ENCODE assay signal across 11 mouse cellular contexts in the genomic region with DNA sequence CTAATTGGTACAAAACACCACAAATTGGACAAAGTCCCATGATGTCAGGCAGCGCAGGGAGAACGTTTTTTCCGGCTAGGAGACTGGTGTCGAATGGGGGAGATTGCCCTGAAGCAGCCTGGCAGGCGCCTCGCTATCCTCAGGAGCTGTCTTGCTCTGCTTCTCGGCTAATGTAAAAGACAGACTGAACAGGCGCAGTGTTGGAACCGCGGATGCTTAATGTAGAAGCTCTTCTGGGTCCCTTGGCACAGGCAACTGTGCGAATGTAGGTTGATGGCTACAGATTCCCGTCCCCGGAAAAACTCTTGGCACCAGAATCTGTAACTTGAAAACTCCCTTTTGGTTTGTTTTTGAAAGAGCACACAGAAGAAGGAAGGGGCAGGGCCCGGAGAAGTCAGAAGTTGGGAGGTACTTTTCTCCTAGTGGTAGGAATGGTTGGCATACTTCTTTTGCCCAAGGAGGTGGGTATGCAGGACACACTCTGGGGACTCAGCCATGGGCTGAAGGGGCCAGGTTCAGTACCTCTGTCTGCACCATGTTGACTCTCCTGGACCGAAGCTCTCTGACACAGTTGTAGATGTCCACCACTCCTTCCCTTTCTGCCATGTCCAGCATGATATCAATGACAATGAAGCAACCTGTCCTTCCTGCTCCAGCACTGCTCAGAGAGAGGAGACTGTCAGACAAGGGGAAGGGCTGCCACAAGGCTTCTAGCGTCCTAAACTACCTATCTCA.
DNase-seq lines count a peak whose midpoint lies in the region; ATAC-seq lines count a peak whose summit lies in the region.
"Had no signal": no experiment of that assay in that cellular context is flagged by ENCODE, and none has a peak within 500 bp of the region (broad histone marks: within the 10 kb centered on the region; RNA-seq: fewer than 3 reads in every experiment).

No protein-coding gene starts in this region.

- H3K27me3 ChIP-seq in embryonic facial prominence, embryonic 12.5 days, result 0 out of 2 replicates have a peak, but pooled peaks cover 3% of the 10 kb centered on the region
- H3K27me3 ChIP-seq in hindbrain, embryonic 13.5 days, result 0 out of 2 replicates have a peak, but pooled peaks cover 4% of the 10 kb centered on the region
- no peaks in the 10 kb centered on the region for H3K27me3 ChIP-seq in midbrain, embryonic 14.5 days (ENCODE audit: control insufficient read depth, insufficient read depth, low read length)
- H3K27me3 ChIP-seq: intestine, embryonic 15.5 days had no signal

- no peak for ATAC-seq in embryonic facial prominence, embryonic 12.5 days (ENCODE audit: insufficient number of reproducible peaks, insufficient read depth, low FRiP score, low TSS enrichment)
- ATAC-seq in hindbrain, embryonic 13.5 days (ENCODE audit: low FRiP score), result no peak
- ATAC-seq in midbrain, embryonic 14.5 days (ENCODE audit: low FRiP score, low TSS enrichment), result no peak
- ATAC-seq: intestine, embryonic 15.5 days had no signal

- H3K4me2 ChIP-seq in embryonic facial prominence, embryonic 12.5 days (replicated peaks), result 0 out of 2 replicates have a peak overlapping the region, but pooled peaks have one; percentile 16
- no peak overlapping the region for H3K4me2 ChIP-seq in hindbrain, embryonic 13.5 days
- H3K4me2 ChIP-seq in midbrain, embryonic 14.5 days (ENCODE audit: low read length), result peak overlapping the region; percentile 30; the same call in 1 of the 2 replicates

- intact Hi-C loops in left cerebral cortex, postnatal 14 days (cut with DNase I), result no loop called here

- no peak overlapping the region for H3K4me3 ChIP-seq in embryonic facial prominence, embryonic 12.5 days
- no peak overlapping the region for H3K4me3 ChIP-seq in hindbrain, embryonic 13.5 days
- no peak overlapping the region for H3K4me3 ChIP-seq in midbrain, embryonic 14.5 days (replicated peaks; ENCODE audit: low read depth, low read length)
- H3K4me3 ChIP-seq: intestine, embryonic 15.5 days had no signal

- H3K9me3 ChIP-seq in embryonic facial prominence, embryonic 12.5 days, result no peaks in the 10 kb centered on the region
- no peaks in the 10 kb centered on the region for H3K9me3 ChIP-seq in hindbrain, embryonic 13.5 days
- no peaks in the 10 kb centered on the region for H3K9me3 ChIP-seq in midbrain, embryonic 14.5 days (ENCODE audit: control insufficient read depth, low read length)
- H3K9me3 ChIP-seq: intestine, embryonic 15.5 days had no signal

- 0 out of 2 replicates have a peak, but pooled peaks cover 17% of the 10 kb centered on the region for H3K4me1 ChIP-seq in embryonic facial prominence, embryonic 12.5 days
- H3K4me1 ChIP-seq in hindbrain, embryonic 13.5 days (replicated peaks), result peaks cover 31% of the 10 kb centered on the region
- peaks cover 17% of the 10 kb centered on the region for H3K4me1 ChIP-seq in midbrain, embryonic 14.5 days (ENCODE audit: control insufficient read depth, insufficient read depth, low read length)

- 86% methylated on average over 16 of the region's 16 CpGs for WGBS in embryonic facial prominence, embryonic 12.5 days
- WGBS in hindbrain, embryonic 13.5 days, result 84% methylated on average over 16 of the region's 16 CpGs
- WGBS in midbrain, embryonic 14.5 days, result 88% methylated on average over 16 of the region's 16 CpGs

- H3K9ac ChIP-seq in embryonic facial prominence, embryonic 12.5 days, result no peak overlapping the region
- no peak overlapping the region for H3K9ac ChIP-seq in hindbrain, embryonic 13.5 days
- H3K9ac ChIP-seq in midbrain, embryonic 14.5 days (replicated peaks; ENCODE audit: low read length), result no peak overlapping the region
- H3K9ac ChIP-seq: intestine, embryonic 15.5 days; liver, embryonic 14.5 days had no signal

- no peaks in the 10 kb centered on the region for H3K36me3 ChIP-seq in embryonic facial prominence, embryonic 12.5 days
- H3K36me3 ChIP-seq in hindbrain, embryonic 13.5 days, result peaks cover 7% of the 10 kb centered on the region
- no peaks in the 10 kb centered on the region for H3K36me3 ChIP-seq in midbrain, embryonic 14.5 days (ENCODE audit: control insufficient read depth, insufficient read depth, low read length)

- no peak overlapping the region for H3K27ac ChIP-seq in embryonic facial prominence, embryonic 12.5 days
- peak overlapping the region; percentile 53; the same call in 1 of the 2 replicates for H3K27ac ChIP-seq in hindbrain, embryonic 13.5 days
- peak overlapping the region; percentile 64 for H3K27ac ChIP-seq in midbrain, embryonic 14.5 days (replicated peaks; ENCODE audit: low read depth, low read length)
- H3K27ac ChIP-seq: intestine, embryonic 15.5 days; liver, embryonic 14.5 days had no signal

- peak; percentile 22 to 39 for DNase-seq in left cerebral cortex, postnatal 14 days (ENCODE audit: low spot score in 2 of 2)
- DNase-seq in left cerebral cortex, adult 8-10 months (ENCODE audit: low spot score in 2 of 2), result no peak
- no peak for DNase-seq in midbrain, embryonic 14.5 days
- DNase-seq in cerebellum, postnatal 14 days, result no peak
- DNase-seq in spleen, postnatal 14 days (ENCODE audit: low spot score in 2 of 2), result no peak
- DNase-seq: heart, adult 18-20 months; layer of hippocampus, adult 9-11 months had no signal

Comparison
In these comparisons a context has a peak if more than half of its experiments do, and no peak if none do; other contexts are left out.
1. DNase-seq: peak in left cerebral cortex, postnatal 14 days (2 of 2); none in left cerebral cortex, adult 8-10 months (0 of 2), midbrain, embryonic 14.5 days (single experiment), cerebellum, postnatal 14 days (0 of 2) and spleen, postnatal 14 days (0 of 2).